Mouse (Mus musculus) left cerebral cortex, postnatal 25 days (tissue): ENCODE measurements around the gene Plpp2. TPM values are rescaled to one million over a fixed set of nuclear protein-coding genes. Genes with fewer than 3 reads are reported as not detected.

Source experiments
- DNase-seq, 2 experiments: peaks; one replicate each; pipeline ENCODE4 v3.0.0; 2022; ENCODE audit warnings: low spot score in 2 of 2, mixed read lengths in 1 of 2
- intact Hi-C: fragments of 180-260 bp; cut with DNase I; formaldehyde crosslinking; loops from one replicate; pipeline ENCODE4 v1.15.1; 2025
- total RNA-seq, 2 experiments: library from RNA; stranded (reverse); gene quantifications; 2 replicates each; pipeline ENCODE4 v1.2.3; 2021

Gene Plpp2
- total RNA-seq, 2 experiments from 2014 or later: 2.3 to 4.3 TPM

- DNase-seq: no peak
- intact Hi-C loops: no loop called here
Observed at GRCm38 (mm10) chr10:79553176-79553575, 19.6 kb upstream of the Plpp2 start.

GRCm38 (mm10) chr10:79552531-79552930, 18.9 kb upstream of the Plpp2 start:
- no peak for DNase-seq
- intact Hi-C loops: no loop called here

- intact Hi-C loops: no loop called here
- no peak for DNase-seq
Observed at GRCm38 (mm10) chr10:79550366-79550765, 16.8 kb upstream of the Plpp2 start.

GRCm38 (mm10) chr10:79548971-79549723, 15.6 kb upstream of the Plpp2 start:
- DNase-seq: no peak
- intact Hi-C loops: no loop called here

GRCm38 (mm10) chr10:79548546-79548945, 14.9 kb upstream of the Plpp2 start:
- intact Hi-C loops: no loop called here
- no peak for DNase-seq

GRCm38 (mm10) chr10:79547148-79547675, 13.6 kb upstream of the Plpp2 start:
- intact Hi-C loops: no loop called here
- DNase-seq: no peak

GRCm38 (mm10) chr10:79546483-79546882, 12.9 kb upstream of the Plpp2 start:
- DNase-seq: no peak
- intact Hi-C loops: no loop called here

- intact Hi-C loops: no loop called here
Observed at GRCm38 (mm10) chr10:79545891-79546290, 12.3 kb upstream of the Plpp2 start.

GRCm38 (mm10) chr10:79544631-79545030, 11.0 kb upstream of the Plpp2 start:
- DNase-seq: no peak
- intact Hi-C loops: no loop called here

More at GRCm38 (mm10) chr10:79545891-79546290, 12.3 kb upstream of the Plpp2 start:
- no peak for DNase-seq

GRCm38 (mm10) chr10:79543884-79544597, 10.4 kb upstream of the Plpp2 start:
- intact Hi-C loops: no loop called here
- DNase-seq: no peak

GRCm38 (mm10) chr10:79542171-79542570, 8.6 kb upstream of the Plpp2 start:
- DNase-seq: no peak
- intact Hi-C loops: no loop called here

GRCm38 (mm10) chr10:79541522-79541921, 7.9 kb upstream of the Plpp2 start:
- DNase-seq: no peak
- intact Hi-C loops: no loop called here

- intact Hi-C loops: no loop called here
- no peak for DNase-seq
Observed at GRCm38 (mm10) chr10:79540746-79541145, 7.2 kb upstream of the Plpp2 start.

GRCm38 (mm10) chr10:79539701-79540495, 6.3 kb upstream of the Plpp2 start:
- DNase-seq: no peak
- intact Hi-C loops: no loop called here

- intact Hi-C loops: no loop called here
Observed at GRCm38 (mm10) chr10:79538873-79539272, 5.3 kb upstream of the Plpp2 start.

GRCm38 (mm10) chr10:79538323-79538722, 4.7 kb upstream of the Plpp2 start:
- DNase-seq: peak in 1 of 2 experiments; percentile 12
- intact Hi-C loops: no loop called here

More at GRCm38 (mm10) chr10:79538873-79539272, 5.3 kb upstream of the Plpp2 start:
- no peak for DNase-seq

- intact Hi-C loops: no loop called here
- no peak for DNase-seq
Observed at GRCm38 (mm10) chr10:79537781-79538180, 4.2 kb upstream of the Plpp2 start.

GRCm38 (mm10) chr10:79537271-79537670, 3.7 kb upstream of the Plpp2 start:
- DNase-seq: no peak
- intact Hi-C loops: no loop called here

- intact Hi-C loops: no loop called here
- DNase-seq: no peak
Observed at GRCm38 (mm10) chr10:79536461-79537080, 3.0 kb upstream of the Plpp2 start.

GRCm38 (mm10) chr10:79535431-79535830, 1.8 kb upstream of the Plpp2 start:
- intact Hi-C loops: no loop called here
- no peak for DNase-seq
